Mouse (Mus musculus) G1E (cell line): ENCODE results near the gene Sstr3.

Experiments used
- CTCF ChIP-seq: IDR thresholded peaks from 2 replicates; pipeline ENCODE4 v1.5.1; 2012; ENCODE audit warnings: low read depth, low read length, inconsistent platforms, mixed read lengths
- GATA1 ChIP-seq: IDR thresholded peaks from 2 replicates; pipeline ENCODE4 v1.6.1; 2012; ENCODE audit warnings: borderline replicate concordance, low read length, inconsistent platforms, mixed read lengths
- POLR2AphosphoS5 ChIP-seq: IDR thresholded peaks from 2 replicates; pipeline ENCODE4 v1.6.1; 2012; ENCODE audit warnings: low read depth, low read length, inconsistent platforms; ENCODE audit not compliant: insufficient replicate concordance

GRCm38 (mm10) chr15:78518221-78518620 is 26.3 kb downstream of the Sstr3 start:
- TF ChIP-seq CTCF (no peak), POLR2AphosphoS5 (no peak), GATA1 (no peak)
